Mouse (Mus musculus): Measurements from ENCODE around the gene Pagr1b. TPM values are rescaled to one million over a fixed set of nuclear protein-coding genes. Genes with fewer than 3 reads are reported as not detected.

The Pagr1b gene
- total RNA-seq, 2 experiments from 2014 or later = 1.7 TPM; not detected in 1

GRCm38 (mm10) chr7:126965568-126965967, 50.7 kb downstream of the Pagr1b start:
- DNase-seq (ENCODE audit: low spot score) = no peak
- intact Hi-C loops (cut with DNase I) = no loop called here

- no peak for DNase-seq (ENCODE audit: low spot score)
- intact Hi-C loops (cut with DNase I) = loop anchor here (5.0 kb wide), 1 partner anchor 131 kb away; the partner anchor contains the start of gene 4930451I11Rik
Measured at GRCm38 (mm10) chr7:126963548-126964286, 52.6 kb downstream of the Pagr1b start.

GRCm38 (mm10) chr7:126961965-126962364, 54.3 kb downstream of the Pagr1b start:
- DNase-seq (ENCODE audit: low spot score) = no peak
- intact Hi-C loops (cut with DNase I) = loop anchor here (5.0 kb wide), 1 partner anchor 130 kb away; the partner anchor contains the start of gene 4930451I11Rik

- intact Hi-C loops (cut with DNase I) = loop anchor here (5.0 kb wide), 1 partner anchor 129 kb away; the partner anchor contains the start of gene 4930451I11Rik
- DNase-seq (ENCODE audit: low spot score) = no peak
Measured at GRCm38 (mm10) chr7:126961095-126961494, 55.2 kb downstream of the Pagr1b start.

- intact Hi-C loops (cut with DNase I) = loop anchor here (5.0 kb wide), 1 partner anchor 127 kb away; the partner anchor contains the start of gene 4930451I11Rik
- DNase-seq (ENCODE audit: low spot score) = no peak
Measured at GRCm38 (mm10) chr7:126959780-126960179, 56.5 kb downstream of the Pagr1b start.

GRCm38 (mm10) chr7:126955125-126955524, 61.2 kb downstream of the Pagr1b start:
- DNase-seq (ENCODE audit: low spot score) = no peak
- intact Hi-C loops (cut with DNase I) = no loop called here

GRCm38 (mm10) chr7:126952646-126953045, 63.6 kb downstream of the Pagr1b start:
- intact Hi-C loops (cut with DNase I) = no loop called here
- DNase-seq (ENCODE audit: low spot score) = no peak

GRCm38 (mm10) chr7:126951741-126952140, 64.5 kb downstream of the Pagr1b start:
- no peak for DNase-seq (ENCODE audit: low spot score)
- intact Hi-C loops (cut with DNase I) = no loop called here

Small RNAs within 50 kb of the gene (microRNA-seq; reads per million reads assigned to microRNA genes)
- not detected for gene Gm44343

Other genes starting within 250 kb of the Pagr1b start
- 10 to 100 TPM; 63.7 to 74.0 TPM for gene Ypel3, start 239.5 kb downstream of the Pagr1b start, total RNA-seq (2021)
- gene Tbx6, start 235.0 kb downstream of the Pagr1b start, total RNA-seq (2021) = under 1 TPM; 0.34 to 0.70 TPM
- 10 to 100 TPM; 32.7 to 33.1 TPM for gene Ppp4c, start 224.0 kb downstream of the Pagr1b start, total RNA-seq (2021)
- 10 to 100 TPM in 1 of 2 experiments, 1 to 10 TPM in 1; 8.9 to 10.4 TPM for gene Fam57b, start 218.8 kb downstream of the Pagr1b start, total RNA-seq (2021)
- not detected for gene 4930451I11Rik, start 184.8 kb downstream of the Pagr1b start, total RNA-seq (2021)
- gene Doc2a, start 169.1 kb downstream of the Pagr1b start, total RNA-seq (2021) = not detected
- 1 to 10 TPM; 5.1 to 5.5 TPM for gene Hirip3, start 154.5 kb downstream of the Pagr1b start, total RNA-seq (2021)
- 10 to 100 TPM; 17.7 to 18.9 TPM for gene Ino80e, start 154.1 kb downstream of the Pagr1b start, total RNA-seq (2021)
- 10 to 100 TPM; 43.6 to 44.6 TPM for gene Taok2, start 131.8 kb downstream of the Pagr1b start, total RNA-seq (2021)
- gene Tmem219, start 93.6 kb downstream of the Pagr1b start, total RNA-seq (2021) = 10 to 100 TPM in 1 of 2 experiments, 1 to 10 TPM in 1; 7.6 to 11.5 TPM
- gene Kctd13, start 87.6 kb downstream of the Pagr1b start, total RNA-seq (2021) = 1 to 10 TPM; 5.3 to 6.8 TPM
- gene Asphd1, start 66.9 kb downstream of the Pagr1b start, total RNA-seq (2021) = not detected
- gene Sez6l2, start 65.9 kb downstream of the Pagr1b start, total RNA-seq (2021) = 10 to 100 TPM in 1 of 2 experiments, 1 to 10 TPM in 1; 8.3 to 11.4 TPM
- gene Cdipt, start 40.6 kb downstream of the Pagr1b start, total RNA-seq (2021) = 10 to 100 TPM; 52.0 to 56.6 TPM
- gene Cdiptos, start 40.4 kb downstream of the Pagr1b start, total RNA-seq (2021) = under 1 TPM in 1 of 2 experiments, not detected in 1; 0.25 TPM
- gene Mvp, start 1.9 kb downstream of the Pagr1b start, total RNA-seq (2021) = 10 to 100 TPM; 44.9 to 47.3 TPM
- 10 to 100 TPM; 12.5 to 12.9 TPM for gene Pagr1a, start 868 bp upstream of the Pagr1b start, total RNA-seq (2021)
- gene Gm42742, start 4.6 kb upstream of the Pagr1b start, total RNA-seq (2021) = 10 to 100 TPM; 21.5 to 22.6 TPM
- gene Prrt2, start 4.7 kb upstream of the Pagr1b start, total RNA-seq (2021) = 1 to 10 TPM in 1 of 2 experiments, under 1 TPM in 1; 0.60 to 1.2 TPM
- 10 to 100 TPM; 66.7 to 69.1 TPM for gene Maz, start 10.6 kb upstream of the Pagr1b start, total RNA-seq (2021)
- gene Kif22, start 26.0 kb upstream of the Pagr1b start, total RNA-seq (2021) = 1 to 10 TPM; 1.7 to 2.3 TPM
- not detected for gene Zg16, start 70.8 kb upstream of the Pagr1b start, total RNA-seq (2021)
- 1 to 10 TPM; 1.4 to 1.7 TPM for gene AI467606, start 74.9 kb upstream of the Pagr1b start, total RNA-seq (2021)
- not detected for gene Qprt, start 105.7 kb upstream of the Pagr1b start, total RNA-seq (2021)
- gene Spn, start 121.3 kb upstream of the Pagr1b start, total RNA-seq (2021) = under 1 TPM; 0.36 to 0.56 TPM
- gene Cd2bp2, start 179.6 kb upstream of the Pagr1b start, total RNA-seq (2021) = 10 to 100 TPM; 35.6 to 38.1 TPM
- 10 to 100 TPM; 28.8 to 29.1 TPM for gene Tbc1d10b, start 192.0 kb upstream of the Pagr1b start, total RNA-seq (2021)
- 1 to 10 TPM in 1 of 2 experiments, under 1 TPM in 1; 0.99 to 2.9 TPM for gene Mylpf, start 192.4 kb upstream of the Pagr1b start, total RNA-seq (2021)
- 1 to 10 TPM; 6.0 to 7.1 TPM for gene Zfp553, start 216.6 kb upstream of the Pagr1b start, total RNA-seq (2021)
- 1 to 10 TPM; 3.2 to 6.7 TPM for gene Sept1, start 216.6 kb upstream of the Pagr1b start, total RNA-seq (2021)
- gene Zfp771, start 227.8 kb upstream of the Pagr1b start, total RNA-seq (2021) = 10 to 100 TPM; 17.1 to 20.9 TPM
- gene Dctpp1, start 244.2 kb upstream of the Pagr1b start, total RNA-seq (2021) = 10 to 100 TPM; 46.7 to 47.5 TPM